In genomic region chr10:127661915-127662663, GRCm38 (mm10) we compare ENCODE assay signal across 8 mouse cellular contexts. TPM values are rescaled to one million over a fixed set of nuclear protein-coding genes. Genes with fewer than 3 reads are reported as not detected.
DNase-seq lines count a peak whose midpoint lies in the region; ATAC-seq and TF ChIP-seq lines count a peak whose summit lies in the region.

No protein-coding gene starts in this region.

- peak overlapping the region; percentile 52 for H3K4me3 ChIP-seq in cerebellum, adult 2 months (replicated peaks; ENCODE audit: insufficient read depth, low read depth, low read length)
- H3K4me3 ChIP-seq in liver, embryonic 12.5 days = peak overlapping the region; percentile 28
- peak overlapping the region; percentile 98 for H3K4me3 ChIP-seq in myocyte

- peaks cover 22% of the 10 kb centered on the region for H3K36me3 ChIP-seq in liver, embryonic 12.5 days
- peaks cover 20% of the 10 kb centered on the region for H3K36me3 ChIP-seq in myocyte (ENCODE audit: control insufficient read depth, insufficient read depth)

- peak overlapping the region; percentile 63 for H3K4me2 ChIP-seq in liver, embryonic 12.5 days
- H3K4me2 ChIP-seq in myocyte (ENCODE audit: low read depth) = peak overlapping the region; percentile 97

- peaks cover 20% of the 10 kb centered on the region for H3K4me1 ChIP-seq in cerebellum, adult 2 months (ENCODE audit: control insufficient read depth, insufficient read depth, low read length)
- H3K4me1 ChIP-seq in liver, embryonic 12.5 days = peaks cover 58% of the 10 kb centered on the region

- peak; percentile 60 for ATAC-seq in inflammation-experienced regulatory T-cells, adult 6 months
- ATAC-seq in liver, embryonic 12.5 days = peak; percentile 33

- H3K9ac ChIP-seq in liver, embryonic 12.5 days = peak overlapping the region; percentile 23; the same call in 1 of the 2 replicates

- DNase-seq in urinary bladder, adult 18-20 months (ENCODE audit: low spot score in 2 of 2) = peak; percentile 38 to 60
- DNase-seq in urinary bladder, adult 2 months (ENCODE audit: low spot score) = no peak
- DNase-seq in cerebellum, adult 2 months = peak; percentile 78 to 82
- peak; percentile 70 for DNase-seq in gastrocnemius, postnatal 14 days
- peak; percentile 80 for DNase-seq in testis, postnatal 10 days (ENCODE audit: low spot score)

- TF ChIP-seq CTCF in cerebellum, adult 2 months (IDR thresholded peaks at IDR 0.05; ENCODE audit: borderline replicate concordance, insufficient read depth, low read depth, low read length) = no peak

- intact Hi-C loops in gastrocnemius, postnatal 14 days (cut with DNase I; ENCODE audit: low total_unique reads) = no loop called here

- WGBS in cerebellum, adult 2 months = 2% methylated on average over 16 of the region's 16 CpGs
- WGBS in liver, embryonic 12.5 days (ENCODE audit: insufficient replicate concordance) = 6% methylated on average over 16 of the region's 16 CpGs

- H3K9me3 ChIP-seq in liver, embryonic 12.5 days (replicated peaks) = no peaks in the 10 kb centered on the region

- H3ac ChIP-seq in myocyte (ENCODE audit: control insufficient read depth, insufficient read length) = peak overlapping the region; percentile 8

- H3K79me2 ChIP-seq in myocyte (ENCODE audit: control insufficient read depth, insufficient read depth) = peaks cover 33% of the 10 kb centered on the region

- H3K27me3 ChIP-seq in cerebellum, adult 2 months (ENCODE audit: control insufficient read depth, insufficient read depth, low read length) = no peaks in the 10 kb centered on the region
- peaks cover 60% of the 10 kb centered on the region for H3K27me3 ChIP-seq in liver, embryonic 12.5 days (replicated peaks)
- no peaks in the 10 kb centered on the region for H3K27me3 ChIP-seq in myocyte (ENCODE audit: control insufficient read depth, insufficient read depth, insufficient read length)

- TF ChIP-seq POLR2A in cerebellum, adult 2 months (IDR thresholded peaks at IDR 0.05; ENCODE audit: borderline replicate concordance, insufficient read depth, low read length) = peak; percentile 56; the same call in 1 of the 2 replicates
- TF ChIP-seq POLR2A in myocyte (IDR thresholded peaks at IDR 0.05; ENCODE audit: insufficient read length, low read depth) = peak; percentile 15

- H3K27ac ChIP-seq in cerebellum, adult 2 months (ENCODE audit: insufficient read depth, low read length) = peak overlapping the region; percentile 93
- H3K27ac ChIP-seq in liver, embryonic 12.5 days = peak overlapping the region; percentile 46

TF ChIP-seq in myocyte, 11 proteins besides CTCF, POLR2A, EP300 and RAD21:
- TF ChIP-seq SRF (IDR thresholded peaks at IDR 0.05; ENCODE audit: control insufficient read depth, insufficient read length, low read depth) (no peak), MYOG (IDR thresholded peaks at IDR 0.05; ENCODE audit: control insufficient read depth in 1 of 3, insufficient read depth in 1 of 3, insufficient read length in 2 of 3, low read depth in 2 of 3) (no peak), MYOD1 (IDR thresholded peaks at IDR 0.05; ENCODE audit: control insufficient read depth in 1 of 3, insufficient read length in 2 of 3, low read depth in 2 of 3) (no peak), USF1 (IDR thresholded peaks at IDR 0.05; ENCODE audit: low read depth) (no peak), POLR2AphosphoS2 (IDR thresholded peaks at IDR 0.05; ENCODE audit: insufficient read length, low read depth) (no peak), E2F4 (IDR thresholded peaks at IDR 0.05; ENCODE audit: insufficient read depth) (no peak), MAX (IDR thresholded peaks at IDR 0.05; ENCODE audit: low read depth) (no peak), TCF3 (IDR thresholded peaks at IDR 0.05; ENCODE audit: insufficient read length, low read depth) (no peak), REST (IDR thresholded peaks at IDR 0.05; ENCODE audit: insufficient read depth, insufficient read length) (no peak), CEBPB (IDR thresholded peaks at IDR 0.05; ENCODE audit: insufficient read depth, poor library complexity, severe bottlenecking) (no peak), TCF12 (IDR thresholded peaks at IDR 0.05; ENCODE audit: insufficient read depth, poor library complexity, severe bottlenecking) (no peak)
TF ChIP-seq in myocyte: peak in this region for 0.

RNA-seq across cellular contexts. Expression of gene Nemp1, which starts 4.6 kb away (rescaled TPM):
- 8.3 and 9.1 TPM in 2 replicates for polyA plus RNA-seq in urinary bladder, adult 2 months (2012; rRNA removed)
- 6.7 and 9.0 TPM in 2 replicates for polyA plus RNA-seq in cerebellum, adult 2 months (2012; rRNA removed)
- 1 to 10 TPM; 2.3 to 2.7 TPM for total RNA-seq in gastrocnemius, postnatal 14 days (2021)
- 1 to 10 TPM; 3.7 to 5.9 (median 5.7) TPM for polyA plus RNA-seq in inflammation-experienced regulatory T-cells, adult 6 months (2017; shearing (Covaris generic))
- polyA plus RNA-seq in liver, embryonic 12.5 days (2016; fragmentation: Nextera tagmentation; extraction: Ambion mirVana) = 7.0 and 8.0 TPM in 2 replicates
- 5.6 TPM for polyA plus RNA-seq in myocyte (2012; fragmentation: generic; extraction: Trizol)

RNA-seq across cellular contexts. Expression of gene Nab2, which starts 6.3 kb away (rescaled TPM):
- 27.5 and 29.1 TPM in 2 replicates for polyA plus RNA-seq in urinary bladder, adult 2 months (2012; rRNA removed)
- 59.2 and 69.9 TPM in 2 replicates for polyA plus RNA-seq in cerebellum, adult 2 months (2012; rRNA removed)
- total RNA-seq in gastrocnemius, postnatal 14 days (2021) = 1 to 10 TPM; 4.9 to 5.5 TPM
- 1 to 10 TPM; 7.5 to 9.5 (median 7.8) TPM for polyA plus RNA-seq in inflammation-experienced regulatory T-cells, adult 6 months (2017; shearing (Covaris generic))
- polyA plus RNA-seq in liver, embryonic 12.5 days (2016; fragmentation: Nextera tagmentation; extraction: Ambion mirVana) = 2.6 and 3.4 TPM in 2 replicates
- 68.7 TPM for polyA plus RNA-seq in myocyte (2012; fragmentation: generic; extraction: Trizol)

RNA-seq across cellular contexts. Expression of gene Stat6, which starts 19.3 kb away (rescaled TPM):
- 78.1 and 88.7 TPM in 2 replicates for polyA plus RNA-seq in urinary bladder, adult 2 months (2012; rRNA removed)
- 8.7 TPM in 2 replicates for polyA plus RNA-seq in cerebellum, adult 2 months (2012; rRNA removed)
- 10 to 100 TPM; 16.1 to 16.6 TPM for total RNA-seq in gastrocnemius, postnatal 14 days (2021)
- polyA plus RNA-seq in inflammation-experienced regulatory T-cells, adult 6 months (2017; shearing (Covaris generic)) = 100 to 1,000 TPM; 148 to 195 (median 176) TPM
- polyA plus RNA-seq in liver, embryonic 12.5 days (2016; fragmentation: Nextera tagmentation; extraction: Ambion mirVana) = 19.2 and 19.4 TPM in 2 replicates
- polyA plus RNA-seq in myocyte (2012; fragmentation: generic; extraction: Trizol) = 0.26 TPM

RNA-seq across cellular contexts. Expression of gene Lrp1, which starts 41.1 kb away (rescaled TPM):
- polyA plus RNA-seq in urinary bladder, adult 2 months (2012; rRNA removed) = 242 and 366 TPM in 2 replicates
- 346 and 366 TPM in 2 replicates for polyA plus RNA-seq in cerebellum, adult 2 months (2012; rRNA removed)
- total RNA-seq in gastrocnemius, postnatal 14 days (2021) = 100 to 1,000 TPM in 1 of 2 experiments, 10 to 100 TPM in 1; 73.8 to 101 TPM
- polyA plus RNA-seq in inflammation-experienced regulatory T-cells, adult 6 months (2017; shearing (Covaris generic)) = 1 to 10 TPM in 1 of 3 experiments, under 1 TPM in 1, not detected in 1; 0.04 to 1.4 TPM
- 22.8 and 26.5 TPM in 2 replicates for polyA plus RNA-seq in liver, embryonic 12.5 days (2016; fragmentation: Nextera tagmentation; extraction: Ambion mirVana)
- polyA plus RNA-seq in myocyte (2012; fragmentation: generic; extraction: Trizol) = 244 TPM

RNA-seq across cellular contexts. Expression of gene Myo1a, which starts 42.9 kb away (rescaled TPM):
- polyA plus RNA-seq in urinary bladder, adult 2 months (2012; rRNA removed) = 0.22 and 0.39 TPM in 2 replicates
- 1.2 and 1.6 TPM in 2 replicates for polyA plus RNA-seq in cerebellum, adult 2 months (2012; rRNA removed)
- total RNA-seq in gastrocnemius, postnatal 14 days (2021) = under 1 TPM; 0.18 to 0.53 TPM
- not detected for polyA plus RNA-seq in inflammation-experienced regulatory T-cells, adult 6 months (2017; shearing (Covaris generic))
- 0.06 and 0.13 TPM in 2 replicates for polyA plus RNA-seq in liver, embryonic 12.5 days (2016; fragmentation: Nextera tagmentation; extraction: Ambion mirVana)
- polyA plus RNA-seq in myocyte (2012; fragmentation: generic; extraction: Trizol) = 0.35 TPM

Comparison
In these comparisons a context has a peak if more than half of its experiments do, and no peak if none do; other contexts are left out.
1. H3K4me3 ChIP-seq: peak in every context shown above with its lines; median percentile 98 in myocyte; 52 in cerebellum, adult 2 months; 28 in liver, embryonic 12.5 days.